Mouse (Mus musculus) E14TG2a.4 (cell line): Measurements from ENCODE around the gene Atp5c1.

Experiments used
- H3K27me3 ChIP-seq: 2 replicates; pipeline ENCODE4 v1.6.1; 2014; ENCODE audit warnings: low read length, control low read depth; ENCODE audit not compliant: insufficient read depth
- H3K36me3 ChIP-seq: 2 replicates; pipeline ENCODE4 v1.6.1; 2014; ENCODE audit warnings: low read length, control low read depth; ENCODE audit not compliant: insufficient read depth
- H3K4me1 ChIP-seq: replicated peaks from 2 replicates; pipeline ENCODE4 v1.6.1; 2014; ENCODE audit warnings: low read depth, low read length, control low read depth
- H3K4me3 ChIP-seq: replicated peaks from 2 replicates; pipeline ENCODE4 v1.5.1; 2014; ENCODE audit warnings: mild to moderate bottlenecking, low read length
- H3K9me3 ChIP-seq: 2 replicates; pipeline ENCODE4 v1.6.1; 2014; ENCODE audit warnings: low read length, control low read depth
- CTCF ChIP-seq: conservative IDR thresholded peaks from 2 replicates; pipeline ENCODE4 v1.5.1; 2014; ENCODE audit warnings: low read length
- NANOG ChIP-seq: IDR thresholded peaks from 2 replicates; pipeline ENCODE4 v1.6.1; 2014; ENCODE audit warnings: borderline replicate concordance, low read length, mixed read lengths
- POU5F1 ChIP-seq: IDR thresholded peaks from 2 replicates; pipeline ENCODE4 v1.6.1; 2014; ENCODE audit warnings: low read length, borderline replicate concordance

Gene Atp5c1

GRCm38 (mm10) chr2:10034976-10035375 is 45.3 kb downstream of the Atp5c1 start:
- peaks cover 25% of the 10 kb centered on the region; the same call in 1 of the 2 replicates for H3K4me1 ChIP-seq
- peaks cover 11% of the 10 kb centered on the region for H3K36me3 ChIP-seq
- TF ChIP-seq POU5F1: no peak
- TF ChIP-seq NANOG: no peak
- no peak for TF ChIP-seq CTCF
- H3K4me3 ChIP-seq: no peak overlapping the region
- no peaks in the 10 kb centered on the region for H3K9me3 ChIP-seq
- H3K27me3 ChIP-seq: no peaks in the 10 kb centered on the region

DNA sequence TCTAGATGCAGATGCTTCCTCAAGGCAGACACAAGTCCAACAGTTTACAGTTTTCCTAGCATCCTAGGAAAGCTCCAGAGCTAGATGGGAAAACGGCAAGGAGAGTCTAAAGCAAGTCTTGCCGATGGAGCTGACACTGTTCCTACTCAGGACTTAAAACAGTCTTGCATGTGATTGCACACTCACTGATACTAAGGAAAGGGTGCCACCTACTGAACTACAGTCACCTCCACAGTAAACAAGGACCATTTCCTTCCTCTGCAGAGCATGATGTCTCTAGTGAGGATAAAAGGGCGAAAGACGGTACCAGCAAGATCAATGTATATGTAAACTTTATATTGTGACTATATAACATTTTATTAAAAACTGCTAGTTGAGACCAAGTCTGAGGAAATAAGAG is 46.6 kb downstream of the Atp5c1 start:
- Histone ChIP-seq H3K4me1 (peaks cover 17% of the 10 kb centered on the region; the same call in 1 of the 2 replicates), H3K36me3 (no peaks in the 10 kb centered on the region), H3K4me3 (no peak overlapping the region), H3K27me3 (no peaks in the 10 kb centered on the region), H3K9me3 (no peaks in the 10 kb centered on the region)
- TF ChIP-seq CTCF (no peak), POU5F1 (no peak)

- Histone ChIP-seq H3K27me3 (no peaks in the 10 kb centered on the region), H3K36me3 (peaks cover 6% of the 10 kb centered on the region; the same call in 1 of the 2 replicates), H3K9me3 (no peaks in the 10 kb centered on the region), H3K4me3 (no peak overlapping the region), H3K4me1 (peaks cover 17% of the 10 kb centered on the region; the same call in 1 of the 2 replicates)
- TF ChIP-seq CTCF (no peak), NANOG (no peak), POU5F1 (no peak)
Observed at GRCm38 (mm10) chr2:10029755-10030154, 50.6 kb downstream of the Atp5c1 start.

DNA sequence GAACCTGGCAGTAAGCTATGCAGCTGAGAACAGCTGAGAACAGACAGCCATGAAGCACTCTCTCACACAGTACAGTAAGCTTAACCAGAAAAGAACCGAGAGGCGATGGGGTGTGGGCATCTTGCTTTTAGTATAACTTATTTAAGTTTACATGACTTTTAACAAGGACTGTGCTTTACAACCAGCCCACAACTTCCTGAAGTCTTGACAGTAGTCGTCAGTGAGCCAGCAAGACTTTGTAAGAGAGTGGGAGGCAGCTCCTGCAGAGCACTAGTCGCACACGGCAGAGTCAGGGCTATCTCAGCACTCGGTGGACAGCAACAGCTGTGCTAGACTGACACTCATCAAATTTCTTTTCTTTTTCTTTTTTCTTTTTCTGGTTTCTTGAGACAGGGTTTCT is 56.0 kb downstream of the Atp5c1 start:
- TF ChIP-seq CTCF: no peak
- TF ChIP-seq POU5F1: no peak
- no peak for TF ChIP-seq NANOG
- Histone ChIP-seq H3K4me3 (no peak overlapping the region), H3K4me1 (no peaks in the 10 kb centered on the region), H3K9me3 (no peaks in the 10 kb centered on the region), H3K36me3 (peaks cover 6% of the 10 kb centered on the region; the same call in 1 of the 2 replicates), H3K27me3 (no peaks in the 10 kb centered on the region)

GRCm38 (mm10) chr2:10021296-10021695 is 59.0 kb downstream of the Atp5c1 start:
- TF ChIP-seq NANOG (no peak), CTCF (no peak), POU5F1 (no peak)
- Histone ChIP-seq H3K9me3 (no peaks in the 10 kb centered on the region), H3K4me3 (no peak overlapping the region), H3K4me1 (no peaks in the 10 kb centered on the region), H3K36me3 (peaks cover 6% of the 10 kb centered on the region; the same call in 1 of the 2 replicates), H3K27me3 (no peaks in the 10 kb centered on the region)

GRCm38 (mm10) chr2:10014951-10015635 is 65.2 kb downstream of the Atp5c1 start:
- H3K4me1 ChIP-seq: no peaks in the 10 kb centered on the region
- no peaks in the 10 kb centered on the region for H3K27me3 ChIP-seq
- H3K4me3 ChIP-seq: no peak overlapping the region
- no peaks in the 10 kb centered on the region for H3K36me3 ChIP-seq
- TF ChIP-seq CTCF: no peak
- TF ChIP-seq POU5F1: no peak
- no peak for TF ChIP-seq NANOG
- no peaks in the 10 kb centered on the region for H3K9me3 ChIP-seq

GRCm38 (mm10) chr2:10010263-10010909 is 69.9 kb downstream of the Atp5c1 start:
- Histone ChIP-seq H3K4me3 (no peak overlapping the region), H3K36me3 (no peaks in the 10 kb centered on the region), H3K27me3 (no peaks in the 10 kb centered on the region), H3K9me3 (no peaks in the 10 kb centered on the region), H3K4me1 (no peaks in the 10 kb centered on the region)
- TF ChIP-seq POU5F1 (no peak), CTCF (peak; percentile 90)

- Histone ChIP-seq H3K27me3 (no peaks in the 10 kb centered on the region), H3K36me3 (no peaks in the 10 kb centered on the region), H3K4me1 (no peaks in the 10 kb centered on the region), H3K4me3 (no peak overlapping the region), H3K9me3 (no peaks in the 10 kb centered on the region)
- TF ChIP-seq POU5F1 (no peak), NANOG (no peak), CTCF (no peak)
Observed at GRCm38 (mm10) chr2:10009671-10010254, 70.5 kb downstream of the Atp5c1 start.

- TF ChIP-seq CTCF (no peak), POU5F1 (no peak), NANOG (no peak)
- H3K27me3 ChIP-seq: no peaks in the 10 kb centered on the region
- no peaks in the 10 kb centered on the region for H3K36me3 ChIP-seq
- no peaks in the 10 kb centered on the region for H3K9me3 ChIP-seq
- no peaks in the 10 kb centered on the region for H3K4me1 ChIP-seq
- no peak overlapping the region for H3K4me3 ChIP-seq
Observed at GRCm38 (mm10) chr2:10008593-10008992, 71.7 kb downstream of the Atp5c1 start.
